Mouse (Mus musculus) midbrain, embryonic 12.5 days (tissue): ENCODE results near the gene Crisp3. TPM values are rescaled to one million over a fixed set of nuclear protein-coding genes. Genes with fewer than 3 reads are reported as not detected.
"Not testable (repeated sequence)": the region's sequence is repeated elsewhere in the genome, so short reads cannot be mapped to it uniquely, and the experiment has no call there.

Experiments
- ATAC-seq: fragments of 200-750 bp; cut with Nextera tagmentation; 2 replicates; pipeline ENCODE4 v1.8.0; 2017; ENCODE audit warnings: low read depth, moderate TSS enrichment, moderate library complexity; ENCODE audit not compliant: low FRiP score
- H3K27ac ChIP-seq: fragments of 300-500 bp; sonication (generic); replicated peaks from 2 replicates; pipeline ENCODE4 v1.5.1; 2016; ENCODE audit warnings: mild to moderate bottlenecking
- H3K27me3 ChIP-seq: fragments of 300-500 bp; sonication (generic); 2 replicates; pipeline ENCODE4 v1.6.1; 2016; ENCODE audit warnings: mild to moderate bottlenecking
- H3K36me3 ChIP-seq: fragments of 300-500 bp; sonication (generic); 2 replicates; pipeline ENCODE4 v1.6.1; 2016
- H3K4me1 ChIP-seq: fragments of 300-500 bp; sonication (generic); 2 replicates; pipeline ENCODE4 v1.6.1; 2016
- H3K4me2 ChIP-seq: fragments of 300-500 bp; sonication (generic); replicated peaks from 2 replicates; pipeline ENCODE4 v1.6.1; 2016; ENCODE audit warnings: mild to moderate bottlenecking, moderate library complexity
- H3K4me3 ChIP-seq: fragments of 300-500 bp; sonication (generic); 2 replicates; pipeline ENCODE4 v1.5.1; 2016; ENCODE audit warnings: mild to moderate bottlenecking
- H3K9ac ChIP-seq: fragments of 300-500 bp; sonication (generic); replicated peaks from 2 replicates; pipeline ENCODE4 v1.6.1; 2016; ENCODE audit warnings: mild to moderate bottlenecking, moderate library complexity
- H3K9me3 ChIP-seq: fragments of 300-500 bp; sonication (generic); 2 replicates; pipeline ENCODE4 v1.6.1; 2016; ENCODE audit warnings: mild to moderate bottlenecking
- WGBS: fragments of 180-500 bp; shearing (Covaris S2); methylation state at CpG from one replicate; pipeline ENCODE4 v1.1.7; 2016; 5-methylcytosine and 5-hydroxymethylcytosine counted together
- polyA plus RNA-seq: library from polyadenylated mRNA; unstranded; fragments of >200 nt; fragmentation: Nextera tagmentation; extraction: Ambion mirVana; gene quantifications from 2 replicates; pipeline ENCODE4 v1.2.1, GENCODE M21; 2016

The Crisp3 gene
- not detected in 2 replicates for polyA plus RNA-seq

DNA sequence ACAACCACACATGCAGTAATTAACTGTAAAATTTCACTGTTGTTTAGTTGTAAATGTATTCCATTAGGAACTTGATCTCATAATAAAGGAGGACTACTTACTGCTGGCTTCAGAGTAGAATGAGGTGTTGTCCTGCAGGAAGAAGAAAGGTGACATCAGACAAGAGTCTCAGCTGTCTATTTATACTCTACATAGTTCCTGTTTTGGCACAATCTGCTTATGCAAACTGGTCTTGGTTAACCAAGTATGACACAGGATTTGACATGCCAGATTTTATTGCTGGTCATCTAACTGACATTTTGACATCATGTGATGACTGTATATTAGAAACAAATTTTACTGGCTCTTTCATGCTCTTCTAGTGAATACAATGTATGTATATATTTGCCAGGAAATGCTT, at the start of gene Crisp3:
TSS of gene Crisp3 (minus strand) at position 154 of the 400 bp plus-strand sequence.
- Histone ChIP-seq H3K27ac (no peak within 1 kb of the TSS), H3K4me2 (no peak within 1 kb of the TSS), H3K4me1 (no peaks in the 10 kb centered on the region), H3K9ac (no peak within 1 kb of the TSS), H3K4me3 (no peak within 1 kb of the TSS), H3K36me3 (no peaks in the 10 kb centered on the region), H3K27me3 (no peaks in the 10 kb centered on the region), H3K9me3 (no peaks in the 10 kb centered on the region)
- ATAC-seq = no peak

DNA sequence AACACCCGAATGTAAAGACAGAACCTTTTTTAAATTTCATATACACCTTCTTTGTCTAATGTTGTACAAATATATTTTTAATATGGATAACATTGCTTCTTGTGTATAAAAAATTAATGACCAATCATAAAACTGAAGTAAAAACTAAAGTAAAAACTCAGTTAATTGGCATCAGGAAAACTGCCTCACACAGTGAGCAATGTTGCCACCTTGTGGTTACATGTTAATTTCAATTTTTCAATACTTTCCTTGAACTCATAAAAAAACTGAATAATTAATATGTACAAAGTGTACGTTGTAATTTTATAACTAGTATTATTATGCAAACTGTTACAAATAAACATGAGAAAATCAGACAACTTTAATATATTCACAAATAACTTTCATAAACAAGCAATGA, 43.3 kb upstream of the Crisp3 start:
- 76% methylated on average over 2 of the region's 2 CpGs for WGBS
- no peaks in the 10 kb centered on the region for H3K27me3 ChIP-seq
- no peaks in the 10 kb centered on the region for H3K4me1 ChIP-seq

GRCm38 (mm10) chr17:40275519-40275918, 33.4 kb upstream of the Crisp3 start:
- H3K4me3 ChIP-seq = no peak overlapping the region
- no peak overlapping the region for H3K4me2 ChIP-seq
- no peaks in the 10 kb centered on the region for H3K36me3 ChIP-seq
- H3K27me3 ChIP-seq = no peaks in the 10 kb centered on the region
- H3K9ac ChIP-seq = no peak overlapping the region
- WGBS = 79% methylated on average over 1 of the region's 1 CpGs
- H3K9me3 ChIP-seq = no peaks in the 10 kb centered on the region
- no peak; the same call in 1 of the 2 replicates for ATAC-seq
- H3K4me1 ChIP-seq = no peaks in the 10 kb centered on the region
- H3K27ac ChIP-seq = no peak overlapping the region

More for the DNA sequence above, 43.3 kb upstream of the Crisp3 start:
- Histone ChIP-seq H3K4me2 (no peak overlapping the region), H3K9ac (no peak overlapping the region), H3K9me3 (no peaks in the 10 kb centered on the region), H3K27ac (no peak overlapping the region), H3K4me3 (no peak overlapping the region), H3K36me3 (no peaks in the 10 kb centered on the region)
- no peak for ATAC-seq

DNA sequence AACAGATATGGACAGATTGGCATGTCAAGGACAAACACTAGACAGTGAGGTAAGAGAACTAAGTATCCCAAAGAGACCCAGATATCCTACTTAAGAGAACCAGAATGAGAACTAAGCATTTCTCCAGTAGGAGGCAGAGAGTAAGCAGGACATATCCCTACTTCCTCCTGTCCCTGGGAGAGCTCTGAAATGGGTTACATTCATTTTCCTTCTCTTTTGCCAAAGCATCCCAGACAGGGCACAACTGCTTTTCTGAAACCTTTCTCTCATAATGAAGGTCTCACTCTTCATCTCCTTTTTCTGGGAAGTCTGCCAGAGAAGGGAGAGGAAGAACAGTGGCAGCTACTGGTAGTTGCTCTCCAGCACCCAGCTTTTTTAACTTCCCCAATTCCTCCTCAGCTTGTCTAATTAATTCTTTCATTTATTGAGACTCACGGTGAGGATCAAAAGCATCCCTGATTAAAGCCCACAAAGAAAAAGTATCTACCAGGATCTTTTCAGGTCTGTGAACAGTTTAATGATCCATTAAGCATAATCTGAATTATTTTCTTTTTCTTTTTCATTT, 32.9 kb upstream of the Crisp3 start:
- Histone ChIP-seq H3K4me1 (no peaks in the 10 kb centered on the region), H3K4me3 (no peak overlapping the region), H3K9ac (no peak overlapping the region), H3K27me3 (no peaks in the 10 kb centered on the region), H3K36me3 (no peaks in the 10 kb centered on the region), H3K9me3 (no peaks in the 10 kb centered on the region), H3K4me2 (no peak overlapping the region), H3K27ac (no peak overlapping the region)
- WGBS = 33% methylated on average over 1 of the region's 1 CpGs
- ATAC-seq = peak; percentile 38; the same call in 1 of the 2 replicates

DNA sequence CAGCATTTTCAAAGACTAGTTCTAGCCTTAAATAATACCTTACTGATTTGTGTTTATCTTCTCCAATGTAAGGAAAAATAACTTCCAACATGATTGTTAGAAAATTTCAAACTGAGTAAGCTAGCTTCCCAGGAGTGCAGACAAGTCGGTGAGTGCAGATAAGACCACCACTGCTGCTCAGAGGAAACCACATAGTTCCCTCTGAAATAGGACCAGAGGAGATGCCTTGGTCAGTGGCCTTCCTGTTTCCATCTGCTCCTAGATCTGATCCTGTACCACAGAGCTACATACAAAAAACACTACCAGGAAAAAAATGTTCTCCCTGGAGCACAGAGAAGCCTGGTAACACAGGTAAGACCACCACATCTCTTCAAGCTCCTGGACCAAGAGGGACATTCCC, 10.4 kb upstream of the Crisp3 start:
- Histone ChIP-seq H3K9ac (no peak overlapping the region), H3K27ac (no peak overlapping the region), H3K4me3 (no peak overlapping the region), H3K4me1 (no peaks in the 10 kb centered on the region), H3K9me3 (no peaks in the 10 kb centered on the region), H3K4me2 (no peak overlapping the region), H3K27me3 (no peaks in the 10 kb centered on the region), H3K36me3 (no peaks in the 10 kb centered on the region)
- no peak for ATAC-seq
- whole genome bisulfite sequencing = 77% methylated on average over 1 of the region's 1 CpGs

GRCm38 (mm10) chr17:40208540-40208939, 33.5 kb downstream of the Crisp3 start, which contains the start of gene Pgk2:
TSS of gene Pgk2 (minus strand) at chr17:40208640.
- Histone ChIP-seq H3K36me3 (no peaks in the 10 kb centered on the region), H3K4me2 (no peak within 1 kb of the TSS), H3K9me3 (no peaks in the 10 kb centered on the region), H3K4me1 (no peaks in the 10 kb centered on the region), H3K27ac (no peak within 1 kb of the TSS), H3K4me3 (no peak within 1 kb of the TSS), H3K27me3 (no peaks in the 10 kb centered on the region), H3K9ac (no peak within 1 kb of the TSS)
- ATAC-seq = no peak
- WGBS = 80% methylated on average over 4 of the region's 4 CpGs

DNA sequence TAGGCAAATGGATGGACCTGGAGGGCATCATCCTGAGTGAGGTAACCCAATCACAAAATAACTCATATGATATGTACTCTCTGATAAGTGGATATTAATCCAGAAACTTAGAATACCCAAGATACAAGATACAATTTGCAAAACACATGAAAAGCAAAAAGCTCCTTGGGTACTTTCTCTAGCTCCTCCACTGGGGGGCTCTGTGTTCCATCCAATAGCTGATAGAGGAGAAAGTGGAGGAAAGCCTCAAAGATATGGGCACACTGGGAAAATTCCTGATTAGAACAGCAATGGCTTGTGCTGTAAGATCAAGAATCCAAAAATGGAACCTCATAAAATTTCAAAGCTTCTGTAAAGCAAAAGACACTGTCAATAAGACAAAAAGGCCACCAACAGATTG, 40.3 kb downstream of the Crisp3 start:
- H3K4me3 ChIP-seq, H3K4me2 ChIP-seq, H3K4me1 ChIP-seq, H3K27me3 ChIP-seq, H3K9ac ChIP-seq, H3K27ac ChIP-seq, H3K36me3 ChIP-seq, ATAC-seq, H3K9me3 ChIP-seq: not testable (repeated sequence)

DNA sequence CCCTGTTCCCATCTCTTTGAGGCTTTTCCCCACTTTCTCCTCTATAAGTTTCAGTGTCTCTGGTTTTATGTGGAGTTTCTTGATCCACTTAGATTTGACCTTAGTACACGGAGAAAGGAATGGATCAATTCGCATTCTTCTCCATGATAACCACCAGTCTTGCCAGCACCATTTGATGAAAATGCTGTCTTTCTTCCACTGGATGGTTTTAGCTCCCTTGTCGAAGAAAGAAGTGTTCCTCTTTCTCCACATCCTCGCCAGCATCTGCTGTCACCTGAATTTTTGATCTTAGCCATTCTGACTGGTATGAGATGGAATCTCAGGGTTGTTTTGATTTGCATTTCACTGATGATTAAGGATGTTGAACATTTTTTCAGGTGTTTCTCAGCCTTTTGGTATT, 51.9 kb downstream of the Crisp3 start:
- H3K27ac ChIP-seq, H3K9ac ChIP-seq, H3K4me3 ChIP-seq, H3K4me1 ChIP-seq, H3K36me3 ChIP-seq, H3K4me2 ChIP-seq, ATAC-seq, H3K27me3 ChIP-seq, H3K9me3 ChIP-seq: not testable (repeated sequence)
- 90% methylated on average over 4 of the region's 4 CpGs for WGBS

Other genes with a start within 250 kb of the Crisp3 start
- gene AC192777.2, start 146.8 kb downstream of the Crisp3 start, polyA plus RNA-seq = not detected in 2 replicates
- gene Pgk2, start 33.6 kb downstream of the Crisp3 start, polyA plus RNA-seq = not detected in 2 replicates
- gene Crisp1, start 76.9 kb upstream of the Crisp3 start, polyA plus RNA-seq = not detected in 2 replicates